Mouse (Mus musculus) mouse trophoblast stem cell (cell line): ENCODE measurements around the gene Hils1.
"Not testable (repeated sequence)": the region's sequence is repeated elsewhere in the genome, so short reads cannot be mapped to it uniquely, and the experiment has no call there.

Experiments used
- in situ Hi-C, 2 experiments: fragments of 300-500 bp; cut with MseI, MboI; formaldehyde crosslinking; loops; 2 replicates in 1 of 2; 3 replicates in 1 of 2; pipeline ENCODE4 v1.15.1; 2025

The Hils1 gene

GRCm38 (mm10) chr11:95002705-95003104 is 35.3 kb downstream of the Hils1 start:
- in situ Hi-C loops, result no loop called here

DNA sequence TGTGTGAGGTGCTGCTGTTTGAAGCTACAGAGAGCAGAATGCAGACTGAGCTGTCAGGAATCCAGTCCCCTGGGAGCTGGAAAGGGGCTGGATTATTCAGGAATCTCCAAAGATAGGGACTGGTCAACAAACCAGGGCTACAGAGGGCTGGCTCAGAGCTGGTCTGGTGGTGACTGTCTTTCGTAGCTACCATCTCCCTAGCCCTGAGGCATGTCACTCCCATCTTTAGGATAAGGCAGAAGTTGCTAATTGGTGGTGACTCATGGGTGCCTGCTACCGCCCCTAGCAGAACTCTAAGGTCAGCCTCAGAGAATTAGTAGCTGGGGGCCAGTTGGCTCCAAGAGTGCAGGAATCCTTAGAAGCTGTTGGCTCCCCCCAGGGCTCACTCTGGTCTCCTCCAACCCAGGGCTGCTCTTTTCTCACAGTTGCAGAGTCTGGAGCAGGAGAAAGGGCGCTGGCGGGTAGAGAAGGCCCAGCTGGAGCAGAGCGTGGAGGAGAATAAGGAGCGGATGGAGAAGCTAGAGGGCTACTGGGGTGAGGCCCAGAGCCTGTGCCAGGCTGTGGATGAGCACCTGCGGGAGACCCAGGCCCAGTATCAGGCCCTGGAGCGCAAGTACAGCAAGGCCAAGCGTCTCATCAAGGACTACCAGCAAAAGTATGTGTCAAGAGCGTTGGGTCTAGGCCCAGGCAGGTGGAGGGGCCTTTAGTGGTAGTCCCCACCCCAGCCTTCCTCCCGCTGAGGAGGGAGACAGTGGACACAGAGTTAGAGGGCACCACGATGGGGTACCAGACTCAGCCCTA is 36.9 kb downstream of the Hils1 start:
- in situ Hi-C loops, result no loop called here

- in situ Hi-C loops, result no loop called here
Measured at GRCm38 (mm10) chr11:95004937-95005198, 37.5 kb downstream of the Hils1 start.

GRCm38 (mm10) chr11:95006038-95006437 is 38.6 kb downstream of the Hils1 start:
- in situ Hi-C loops, result no loop called here

DNA sequence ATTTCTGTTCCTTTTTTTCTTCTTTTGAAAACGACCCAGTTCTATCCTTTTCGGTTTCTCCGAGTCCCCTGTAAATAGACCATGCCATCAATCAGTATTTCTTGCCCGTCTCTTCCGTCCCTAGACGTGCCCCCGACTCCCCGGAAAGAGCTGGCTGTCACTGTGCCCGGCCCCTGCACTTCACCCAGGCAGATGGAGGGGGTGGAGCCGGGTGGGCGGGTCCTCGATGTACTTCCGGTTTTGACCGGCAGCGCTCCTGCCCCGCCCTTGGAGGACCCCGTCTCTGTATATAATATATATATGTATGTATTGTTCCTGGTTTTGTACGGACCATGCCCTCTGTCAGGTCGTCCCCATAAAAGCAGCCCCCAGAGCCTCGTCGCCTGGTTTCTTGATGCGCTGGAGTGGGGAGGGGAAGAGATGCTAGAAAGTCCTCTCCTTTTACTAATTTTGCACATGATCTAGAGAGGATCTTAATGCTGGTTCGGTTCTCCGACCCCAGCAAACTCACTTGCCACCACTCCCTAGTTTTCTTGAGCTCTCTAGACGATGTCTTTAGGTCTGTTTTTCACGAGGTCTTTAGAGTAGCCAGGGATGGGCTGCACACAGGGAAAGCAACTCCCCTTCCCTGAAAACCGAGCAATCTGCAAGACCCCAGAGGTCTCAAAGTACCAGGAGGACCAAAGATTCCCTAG is 39.3 kb downstream of the Hils1 start:
- in situ Hi-C loops, result no loop called here

DNA sequence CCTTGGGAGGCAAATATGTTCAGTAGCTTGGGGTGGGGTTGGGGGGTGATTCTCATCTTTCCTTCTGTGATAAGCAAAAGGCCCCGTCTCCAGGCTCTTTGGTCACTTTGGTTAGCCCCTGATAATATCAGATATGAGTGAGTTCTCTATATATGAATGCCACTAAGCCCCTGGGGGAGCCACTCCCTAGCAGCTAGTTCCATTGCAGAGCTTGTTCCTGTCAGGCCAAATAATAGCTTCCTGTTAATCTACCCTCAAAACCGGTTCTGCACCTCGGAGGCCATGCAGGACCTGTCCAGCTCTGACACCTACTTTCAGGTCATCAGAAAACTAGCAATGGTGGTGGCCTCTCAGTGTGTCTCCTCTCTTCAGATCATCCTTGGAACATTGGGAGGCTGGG is 40.0 kb downstream of the Hils1 start:
- in situ Hi-C loops, result no loop called here

- in situ Hi-C loops, result no loop called here
Measured at GRCm38 (mm10) chr11:95008661-95009628, 41.6 kb downstream of the Hils1 start.

DNA sequence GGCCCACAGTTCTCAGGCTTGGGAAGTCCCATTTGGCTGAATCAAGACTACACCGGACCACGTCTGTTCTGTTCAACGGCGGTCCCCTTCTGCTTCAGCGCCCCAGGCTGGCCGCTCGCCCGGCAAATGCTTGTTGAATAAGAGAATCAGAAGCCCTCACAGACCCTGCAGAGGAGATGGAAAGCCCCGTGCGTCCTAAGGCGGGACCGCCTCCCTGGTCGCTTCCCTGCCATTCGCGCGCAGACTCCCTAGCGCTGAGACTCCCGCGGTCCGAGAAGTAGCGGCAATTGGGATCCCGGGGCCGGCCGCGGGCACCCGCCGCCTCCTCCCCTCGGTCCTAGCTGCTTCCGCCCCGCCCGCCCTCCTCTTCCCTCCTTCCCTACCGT is 42.2 kb downstream of the Hils1 start, which contains the start of gene Samd14:
TSS of gene Samd14 (plus strand) at position 251 of the 386 bp plus-strand sequence.
- in situ Hi-C loops, result no loop called here

- in situ Hi-C loops, result no loop called here
Measured at GRCm38 (mm10) chr11:95010141-95010739, 42.8 kb downstream of the Hils1 start.

DNA sequence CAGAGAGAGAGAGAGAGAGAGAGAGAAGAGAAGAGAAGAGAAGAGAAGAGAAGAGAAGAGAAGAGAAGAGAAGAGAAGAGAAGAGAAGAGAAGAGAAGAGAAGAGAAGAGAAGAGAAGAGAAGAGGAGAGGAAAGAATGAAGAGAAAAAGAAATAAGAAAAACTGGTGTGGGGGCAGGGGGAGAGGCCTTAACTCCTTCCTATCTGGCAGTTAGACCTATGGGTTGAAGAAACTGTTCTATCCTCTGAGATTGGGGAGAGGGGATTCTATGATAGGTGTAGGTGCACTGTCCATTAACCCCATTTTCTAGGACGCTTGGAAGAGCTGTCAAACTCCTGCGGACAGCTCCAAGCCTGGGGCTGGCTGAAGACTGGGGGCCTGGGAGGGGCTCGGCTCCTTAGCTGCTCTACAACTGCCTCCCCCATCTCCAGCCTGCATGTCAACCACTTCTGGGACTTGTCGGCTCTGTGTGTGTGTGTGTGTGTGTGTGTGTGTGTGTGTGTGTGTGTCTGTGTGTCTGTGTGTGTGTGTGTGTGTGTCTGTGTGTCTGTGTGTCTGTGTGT is 43.5 kb downstream of the Hils1 start:
- in situ Hi-C loops, result not testable (repeated sequence)

- in situ Hi-C loops, result no loop called here
Measured at GRCm38 (mm10) chr11:95011416-95011815, 44.0 kb downstream of the Hils1 start.

- in situ Hi-C loops, result no loop called here
Measured at GRCm38 (mm10) chr11:95012075-95012474, 44.7 kb downstream of the Hils1 start.

DNA sequence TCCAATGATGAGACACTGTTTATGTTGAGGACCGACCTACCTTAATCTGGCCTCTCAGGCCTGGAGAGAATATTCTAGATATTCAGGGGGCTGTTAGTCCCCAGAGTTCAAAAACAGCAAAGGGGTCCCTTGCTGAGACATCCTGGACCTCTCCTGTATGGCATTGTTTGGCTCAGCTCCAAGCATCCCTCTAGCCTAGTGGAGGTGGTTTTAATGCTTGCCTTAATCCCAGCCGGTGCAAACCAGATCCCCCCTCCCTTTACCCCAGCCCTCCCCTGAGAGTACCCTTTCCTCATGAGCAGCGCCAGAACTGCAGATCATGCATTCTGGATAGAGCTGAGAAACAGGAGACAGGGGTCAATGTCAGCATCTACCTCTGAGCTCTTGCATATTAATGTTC is 45.1 kb downstream of the Hils1 start:
- in situ Hi-C loops, result no loop called here

- in situ Hi-C loops, result no loop called here
Measured at GRCm38 (mm10) chr11:95015484-95015883, 48.1 kb downstream of the Hils1 start.
